Mouse (Mus musculus) retina, adult 2 months (tissue): ENCODE measurements at regions not wholly inside any gene's neighbourhood (a gene's known extent, or its start where the extent isn't known, plus 50 kb on each side); places are given as distances from the start of the nearest gene placed in this dataset.

ENCODE experiments used
- DNase-seq: peaks from one replicate; pipeline ENCODE4 v3.0.0-alpha.2; 2012; ENCODE audit warnings: low read depth, low spot score

GRCm38 (mm10) chr15:50246418-50247186, 3638.1 kb upstream of the Gm7489 start:
- DNase-seq: no peak

GRCm38 (mm10) chr15:50260057-50260456, 3624.6 kb upstream of the Gm7489 start:
- DNase-seq: no peak

GRCm38 (mm10) chr15:50261245-50261872, 3623.3 kb upstream of the Gm7489 start:
- DNase-seq: peak; percentile 40

- DNase-seq: no peak
Observed at GRCm38 (mm10) chr15:50267542-50267941, 3617.2 kb upstream of the Gm7489 start.

GRCm38 (mm10) chr15:50271646-50272045, 3613.1 kb upstream of the Gm7489 start:
- DNase-seq: no peak

GRCm38 (mm10) chr15:50282576-50282975, 3602.1 kb upstream of the Gm7489 start:
- DNase-seq: no peak

- DNase-seq: no peak
Observed at GRCm38 (mm10) chr15:50283491-50283890, 3601.2 kb upstream of the Gm7489 start.

- no peak for DNase-seq
Observed at GRCm38 (mm10) chr15:50301831-50302230, 3582.9 kb upstream of the Gm7489 start.

- DNase-seq: no peak
Observed at GRCm38 (mm10) chr15:50304085-50304484, 3580.6 kb upstream of the Gm7489 start.

- no peak for DNase-seq
Observed at GRCm38 (mm10) chr15:50320796-50321195, 3563.9 kb upstream of the Gm7489 start.

GRCm38 (mm10) chr15:50345536-50345935, 3539.2 kb upstream of the Gm7489 start:
- DNase-seq: no peak

GRCm38 (mm10) chr15:50346953-50347352, 3537.8 kb upstream of the Gm7489 start:
- DNase-seq: no peak

- DNase-seq: no peak
Observed at GRCm38 (mm10) chr15:50360033-50360988, 3524.4 kb upstream of the Gm7489 start.

- no peak for DNase-seq
Observed at GRCm38 (mm10) chr15:50361334-50361733, 3523.4 kb upstream of the Gm7489 start.

GRCm38 (mm10) chr15:50361751-50362507, 3522.8 kb upstream of the Gm7489 start:
- no peak for DNase-seq

- no peak for DNase-seq
Observed at GRCm38 (mm10) chr15:50400006-50400781, 3484.5 kb upstream of the Gm7489 start.

GRCm38 (mm10) chr15:50401386-50401785, 3483.3 kb upstream of the Gm7489 start:
- DNase-seq: no peak

- DNase-seq: no peak
Observed at GRCm38 (mm10) chr15:50402551-50402950, 3482.2 kb upstream of the Gm7489 start.

GRCm38 (mm10) chr15:50403883-50404282, 3480.8 kb upstream of the Gm7489 start:
- DNase-seq: no peak

- no peak for DNase-seq
Observed at GRCm38 (mm10) chr15:50408985-50409384, 3475.7 kb upstream of the Gm7489 start.

- DNase-seq: no peak
Observed at GRCm38 (mm10) chr15:50417641-50418040, 3467.1 kb upstream of the Gm7489 start.
